Mouse (Mus musculus) cerebellum, adult 11-12 months (tissue): Measurements from ENCODE around the gene Ndufv1.
"Not testable (repeated sequence)": the region's sequence is repeated elsewhere in the genome, so short reads cannot be mapped to it uniquely, and the experiment has no call there.

ENCODE experiments used
- DNase-seq: peaks from one replicate; pipeline ENCODE4 v3.0.0; 2022

The Ndufv1 gene

GRCm38 (mm10) chr19:4012432-4013022 lies at the start of gene Ndufv1:
TSS of gene Ndufv1 (minus strand) at chr19:4012806.
- DNase-seq: peak; percentile 99

- no peak for DNase-seq
Observed at GRCm38 (mm10) chr19:4060899-4061465, 48.4 kb upstream of the Ndufv1 start.

GRCm38 (mm10) chr19:4060044-4060898 lies 47.7 kb upstream of the Ndufv1 start:
- DNase-seq: peak; percentile 3

- DNase-seq: peak; percentile 10
Observed at GRCm38 (mm10) chr19:4059069-4059740, 46.6 kb upstream of the Ndufv1 start, which contains the start of gene Gstp3. TSS of gene Gstp3 (minus strand) at chr19:4059569.

- DNase-seq: peak; percentile 9
Observed at GRCm38 (mm10) chr19:4058581-4058980, 46.0 kb upstream of the Ndufv1 start.

- no peak for DNase-seq
Observed at GRCm38 (mm10) chr19:4057962-4058361, 45.4 kb upstream of the Ndufv1 start.

GRCm38 (mm10) chr19:4057389-4057788 lies 44.8 kb upstream of the Ndufv1 start:
- DNase-seq: no peak

- no peak for DNase-seq
Observed at GRCm38 (mm10) chr19:4056727-4057126, 44.1 kb upstream of the Ndufv1 start.

GRCm38 (mm10) chr19:4055947-4056693 lies 43.5 kb upstream of the Ndufv1 start:
- no peak for DNase-seq

GRCm38 (mm10) chr19:4055216-4055946 lies 42.8 kb upstream of the Ndufv1 start:
- DNase-seq: peak; percentile 81

GRCm38 (mm10) chr19:4054613-4055012 lies 42.0 kb upstream of the Ndufv1 start:
- DNase-seq: no peak

- DNase-seq: no peak
Observed at GRCm38 (mm10) chr19:4052516-4053030, 40.0 kb upstream of the Ndufv1 start.

GRCm38 (mm10) chr19:4051741-4052515 lies 39.3 kb upstream of the Ndufv1 start:
- DNase-seq: peak; percentile 41

GRCm38 (mm10) chr19:4051016-4051415 lies 38.4 kb upstream of the Ndufv1 start:
- peak; percentile 33 for DNase-seq

- DNase-seq: not testable (repeated sequence)
Observed at GRCm38 (mm10) chr19:4049069-4049468, 36.5 kb upstream of the Ndufv1 start.

- DNase-seq: peak; percentile 76
Observed at GRCm38 (mm10) chr19:4047859-4048258, 35.3 kb upstream of the Ndufv1 start.

- DNase-seq: no peak
Observed at GRCm38 (mm10) chr19:4046866-4047254, 34.3 kb upstream of the Ndufv1 start.

- peak; percentile 84 for DNase-seq
Observed at GRCm38 (mm10) chr19:4045966-4046865, 33.6 kb upstream of the Ndufv1 start, which contains the start of gene Gstp2. TSS of gene Gstp2 (minus strand) at chr19:4046023.

- not testable (repeated sequence) for DNase-seq
Observed at GRCm38 (mm10) chr19:4044109-4044508, 31.5 kb upstream of the Ndufv1 start.

- no peak for DNase-seq
Observed at GRCm38 (mm10) chr19:4042124-4042523, 29.5 kb upstream of the Ndufv1 start.
